11 mouse cellular contexts compared by ENCODE assay signal in the genomic region with DNA sequence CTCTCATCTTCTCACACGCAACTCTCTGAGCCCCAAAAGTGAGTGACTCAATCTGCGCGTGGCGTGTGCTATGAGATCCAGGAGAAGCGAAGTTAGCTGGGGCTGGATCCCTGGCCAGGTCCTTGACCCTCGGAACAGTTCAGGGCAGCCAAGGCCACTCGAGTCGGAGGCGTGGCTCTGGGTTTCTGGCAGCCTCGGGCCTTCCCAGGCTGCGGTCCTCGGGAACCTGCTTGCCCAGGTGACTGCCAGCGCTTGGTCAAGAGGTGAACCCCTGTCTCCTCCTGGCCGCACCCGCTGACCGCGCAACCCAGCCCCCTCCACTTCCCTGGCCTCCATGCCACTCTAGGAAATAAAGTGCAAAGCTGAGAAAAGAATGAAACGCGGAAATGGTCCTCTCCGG. TPM values are rescaled to one million over a fixed set of nuclear protein-coding genes. Genes with fewer than 3 reads are reported as not detected.
DNase-seq lines count a peak whose midpoint lies in the region; ATAC-seq and TF ChIP-seq lines count a peak whose summit lies in the region.
"Not testable (repeated sequence)": the region's sequence is repeated elsewhere in the genome, so short reads cannot be mapped to it uniquely, and the experiment has no call there.
"Had no signal": no experiment of that assay in that cellular context is flagged by ENCODE, and none has a peak within 500 bp of the region (broad histone marks: within the 10 kb centered on the region; RNA-seq: fewer than 3 reads in every experiment).

No protein-coding gene starts in this region.

- H3K4me1 ChIP-seq in forebrain, embryonic 10.5 days; heart, embryonic 15.5 days (replicated peaks); lung, postnatal 0 days (ENCODE audit: insufficient read depth, low read depth, low read length); neural tube, embryonic 15.5 days: not testable (repeated sequence)

- H3K4me2 ChIP-seq in heart, embryonic 15.5 days = peak overlapping the region; percentile 70
- peak overlapping the region; percentile 49 for H3K4me2 ChIP-seq in lung, postnatal 0 days (replicated peaks; ENCODE audit: low read depth, low read length)
- H3K4me2 ChIP-seq in neural tube, embryonic 15.5 days = peak overlapping the region; percentile 71

- TF ChIP-seq CTCF in lung, postnatal 0 days (IDR thresholded peaks at IDR 0.05) = not testable (repeated sequence)

- peak overlapping the region; percentile 70 for H3K27ac ChIP-seq in forebrain, embryonic 10.5 days
- H3K27ac ChIP-seq in heart, embryonic 15.5 days; lung, postnatal 0 days (ENCODE audit: low read length); neural tube, embryonic 15.5 days (replicated peaks): not testable (repeated sequence)

- H3K36me3 ChIP-seq in forebrain, embryonic 10.5 days (replicated peaks); heart, embryonic 15.5 days; lung, postnatal 0 days (ENCODE audit: insufficient read depth, low read length); neural tube, embryonic 15.5 days: not testable (repeated sequence)

- TF ChIP-seq EP300 in lung, postnatal 0 days (IDR thresholded peaks at IDR 0.05) = not testable (repeated sequence)

- not testable (repeated sequence) for H3K27me3 ChIP-seq in forebrain, embryonic 10.5 days (ENCODE audit: poor library complexity, severe bottlenecking); heart, embryonic 15.5 days; lung, postnatal 0 days (replicated peaks; ENCODE audit: insufficient read depth, low read length); neural tube, embryonic 15.5 days (replicated peaks)

- 4% methylated on average over 17 of the region's 20 CpGs for WGBS in forebrain, embryonic 10.5 days
- 5% methylated on average over 17 of the region's 20 CpGs for WGBS in heart, embryonic 15.5 days
- WGBS in lung, postnatal 0 days = 7% methylated on average over 15 of the region's 20 CpGs
- WGBS in neural tube, embryonic 15.5 days = 7% methylated on average over 17 of the region's 20 CpGs

- peak overlapping the region; percentile 50 for H3K4me3 ChIP-seq in forebrain, embryonic 10.5 days
- peak overlapping the region; percentile 49 for H3K4me3 ChIP-seq in heart, embryonic 15.5 days
- not testable (repeated sequence) for H3K4me3 ChIP-seq in lung, postnatal 0 days (ENCODE audit: low read depth, low read length)
- H3K4me3 ChIP-seq in neural tube, embryonic 15.5 days (replicated peaks) = peak overlapping the region; percentile 42

- ATAC-seq in heart, embryonic 15.5 days (replicated peaks; ENCODE audit: insufficient number of reproducible peaks, insufficient read depth, low FRiP score, low read depth); lung, postnatal 0 days; neural tube, embryonic 15.5 days (ENCODE audit: low FRiP score): not testable (repeated sequence)

- H3K9ac ChIP-seq in heart, embryonic 15.5 days; lung, postnatal 0 days (replicated peaks; ENCODE audit: low read depth): not testable (repeated sequence)
- peak overlapping the region; percentile 43; the same call in 1 of the 2 replicates for H3K9ac ChIP-seq in neural tube, embryonic 15.5 days (replicated peaks)

- intact Hi-C loops in left cerebral cortex, postnatal 4 days (cut with DNase I) = not testable (repeated sequence)

- H3K9me3 ChIP-seq in forebrain, embryonic 10.5 days; heart, embryonic 15.5 days (replicated peaks); lung, postnatal 0 days (ENCODE audit: low read length); neural tube, embryonic 15.5 days (replicated peaks): not testable (repeated sequence)

- DNase-seq in brain, adult 2 months (ENCODE audit: low read depth, low spot score) = peak; percentile 0
- peak; percentile 19 for DNase-seq in forebrain, embryonic 10.5 days (ENCODE audit: extremely low spot score, low spot score)
- DNase-seq in kidney, adult 11 months = peak; percentile 7
- DNase-seq in left cerebral cortex, postnatal 4 days = peak; percentile 1
- peak; percentile 40 for DNase-seq in lung, postnatal 0 days (ENCODE audit: low spot score)
- DNase-seq in thymus, postnatal 4 days = peak; percentile 3

RNA-seq across cellular contexts. Expression of a gene that starts 14.1 kb away (rescaled TPM):
- polyA plus RNA-seq in forebrain, embryonic 10.5 days (2016; fragmentation: Nextera tagmentation; extraction: Ambion mirVana) = 0.20 and 0.50 TPM in 2 replicates
- 0.32 and 0.59 TPM in 2 replicates for polyA plus RNA-seq in heart, embryonic 15.5 days (2015; fragmentation: Nextera tagmentation; extraction: Ambion mirVana)
- total RNA-seq in left cerebral cortex, postnatal 4 days (2021) = 1 to 10 TPM in 1 of 2 experiments, not detected in 1; 1.6 TPM
- polyA plus RNA-seq in lung, postnatal 0 days (2015; fragmentation: Nextera tagmentation; extraction: Ambion mirVana) = 0.17 TPM in 1 of 2 replicates, not detected in the other
- 0.56 and 1.1 TPM in 2 replicates for polyA plus RNA-seq in neural tube, embryonic 15.5 days (2015; fragmentation: Nextera tagmentation; extraction: Ambion mirVana)
- total RNA-seq: common myeloid progenitor, adult 5-6 weeks had no signal

RNA-seq across cellular contexts. Expression of a gene that starts 17.7 kb away (rescaled TPM):
- polyA plus RNA-seq in forebrain, embryonic 10.5 days (2016; fragmentation: Nextera tagmentation; extraction: Ambion mirVana) = not detected in 2 replicates
- polyA plus RNA-seq in heart, embryonic 15.5 days (2015; fragmentation: Nextera tagmentation; extraction: Ambion mirVana) = not detected in 2 replicates
- total RNA-seq in left cerebral cortex, postnatal 4 days (2021) = under 1 TPM in 1 of 2 experiments, not detected in 1; 0.50 TPM
- not detected in 2 replicates for polyA plus RNA-seq in lung, postnatal 0 days (2015; fragmentation: Nextera tagmentation; extraction: Ambion mirVana)
- polyA plus RNA-seq in neural tube, embryonic 15.5 days (2015; fragmentation: Nextera tagmentation; extraction: Ambion mirVana) = 0.50 and 0.93 TPM in 2 replicates
- total RNA-seq: common myeloid progenitor, adult 5-6 weeks; left cerebral cortex, postnatal 14 days had no signal
- polyA plus RNA-seq: gonadal fat pad, adult 2 months had no signal
